ENCODE assay signal across 11 mouse cellular contexts in the genomic region with DNA sequence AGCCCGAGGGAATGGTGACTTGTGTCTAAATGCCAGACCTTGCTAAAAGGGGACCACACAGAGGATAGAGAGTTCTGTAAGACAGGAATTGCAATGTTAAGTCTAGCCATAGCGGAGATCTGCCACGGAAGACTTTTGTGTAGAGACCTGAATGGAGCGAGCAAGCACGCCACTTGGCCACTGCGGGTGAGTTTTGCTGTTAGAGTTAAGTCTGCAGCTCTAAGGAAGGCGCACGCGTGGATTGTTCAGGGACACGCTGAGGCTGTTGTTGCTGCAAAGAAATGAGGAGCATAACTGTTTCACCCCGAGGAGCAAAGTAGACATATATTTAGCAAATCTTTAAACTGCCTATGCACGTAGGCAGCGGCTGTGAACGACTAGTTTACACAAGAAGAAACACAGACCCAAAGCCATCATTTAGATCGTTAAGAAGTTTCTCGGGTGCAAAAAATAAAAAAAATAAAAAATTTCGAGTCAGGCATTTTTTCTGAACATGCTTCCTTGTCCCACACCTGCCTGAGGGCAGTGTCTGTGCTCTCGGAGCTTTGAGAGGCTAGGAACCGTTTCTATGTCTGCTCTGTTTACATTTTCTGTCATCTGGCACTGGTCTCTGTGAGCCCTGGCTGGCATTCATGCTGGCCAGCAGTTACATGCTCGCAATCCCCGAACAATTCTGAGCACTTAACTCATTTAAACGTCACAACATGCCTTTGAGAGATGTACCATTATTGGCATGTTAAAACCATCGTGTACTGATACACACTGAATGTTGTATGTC. TPM values are rescaled to one million over a fixed set of nuclear protein-coding genes. Genes with fewer than 3 reads are reported as not detected.
DNase-seq lines count a peak whose midpoint lies in the region; ATAC-seq and TF ChIP-seq lines count a peak whose summit lies in the region.
"Had no signal": no experiment of that assay in that cellular context is flagged by ENCODE, and none has a peak within 500 bp of the region (broad histone marks: within the 10 kb centered on the region; RNA-seq: fewer than 3 reads in every experiment).

No protein-coding gene starts in this region.

- no peaks in the 10 kb centered on the region for H3K27me3 ChIP-seq in embryonic facial prominence, embryonic 14.5 days (replicated peaks; ENCODE audit: control insufficient read depth, insufficient read depth, low read length)
- H3K27me3 ChIP-seq in limb, embryonic 14.5 days (ENCODE audit: control insufficient read depth, insufficient read depth, low read length) = no peaks in the 10 kb centered on the region

- H3K4me1 ChIP-seq in embryonic facial prominence, embryonic 14.5 days (ENCODE audit: control insufficient read depth, insufficient read depth, low read length) = no peaks in the 10 kb centered on the region; the same call in 1 of the 2 replicates
- H3K4me1 ChIP-seq in limb, embryonic 14.5 days (ENCODE audit: control insufficient read depth, insufficient read depth, low read length) = no peaks in the 10 kb centered on the region
- H3K4me1 ChIP-seq: megakaryocyte, embryonic 14.5 days had no signal

- no peak overlapping the region for H3K4me3 ChIP-seq in embryonic facial prominence, embryonic 14.5 days (ENCODE audit: low read depth, low read length)
- H3K4me3 ChIP-seq in limb, embryonic 14.5 days (replicated peaks; ENCODE audit: low read length) = no peak overlapping the region
- H3K4me3 ChIP-seq: megakaryocyte, embryonic 14.5 days had no signal

- H3K9ac ChIP-seq in embryonic facial prominence, embryonic 14.5 days (ENCODE audit: low read depth, low read length) = no peak overlapping the region
- H3K9ac ChIP-seq in limb, embryonic 14.5 days (ENCODE audit: low read depth, low read length, severe bottlenecking) = no peak overlapping the region

- no peaks in the 10 kb centered on the region for H3K36me3 ChIP-seq in embryonic facial prominence, embryonic 14.5 days (ENCODE audit: control insufficient read depth, insufficient read depth, low read length)
- H3K36me3 ChIP-seq in limb, embryonic 14.5 days (ENCODE audit: control insufficient read depth, insufficient read depth, low read length) = no peaks in the 10 kb centered on the region

- peak; percentile 11 for DNase-seq in kidney, adult 18-20 months
- no peak for DNase-seq in kidney, adult 11 months
- peak; percentile 51 for DNase-seq in brain, adult 2 months (ENCODE audit: low read depth, low spot score)
- DNase-seq in embryonic facial prominence, embryonic 14.5 days (ENCODE audit: low spot score) = peak; percentile 40
- no peak for DNase-seq in limb, embryonic 14.5 days (ENCODE audit: low spot score)
- DNase-seq in embryo, embryonic 10.5 days (ENCODE audit: low spot score) = no peak
- DNase-seq in layer of hippocampus, adult 8-10 months (ENCODE audit: low spot score in 2 of 2) = no peak
- no peak for DNase-seq in cerebellum, postnatal 36 days
- DNase-seq: adrenal gland, postnatal 25 days; thymus, postnatal 4 days had no signal

- H3K4me2 ChIP-seq in embryonic facial prominence, embryonic 14.5 days (ENCODE audit: low read depth, low read length) = peak overlapping the region; percentile 34
- peak overlapping the region; percentile 15; the same call in 1 of the 2 replicates for H3K4me2 ChIP-seq in limb, embryonic 14.5 days (replicated peaks; ENCODE audit: low read depth, low read length, severe bottlenecking)

- no peak for ATAC-seq in embryonic facial prominence, embryonic 14.5 days (ENCODE audit: low read depth)
- ATAC-seq in limb, embryonic 14.5 days (ENCODE audit: low FRiP score, low read depth) = no peak

- H3K9me3 ChIP-seq in embryonic facial prominence, embryonic 14.5 days (ENCODE audit: control insufficient read depth, low read length) = no peaks in the 10 kb centered on the region
- H3K9me3 ChIP-seq in limb, embryonic 14.5 days (ENCODE audit: control insufficient read depth, low read length) = no peaks in the 10 kb centered on the region
- H3K9me3 ChIP-seq: megakaryocyte, embryonic 14.5 days had no signal

- WGBS in embryonic facial prominence, embryonic 14.5 days = 52% methylated on average over 23 of the region's 23 CpGs
- 59% methylated on average over 23 of the region's 23 CpGs for WGBS in limb, embryonic 14.5 days

- no peak overlapping the region for H3K27ac ChIP-seq in embryonic facial prominence, embryonic 14.5 days (replicated peaks; ENCODE audit: low read depth, low read length)
- H3K27ac ChIP-seq in limb, embryonic 14.5 days (replicated peaks; ENCODE audit: low read depth, low read length) = no peak overlapping the region

- no peak for TF ChIP-seq POLR2A in limb, embryonic 14.5 days (IDR thresholded peaks at IDR 0.05; ENCODE audit: borderline replicate concordance, extremely low read depth, insufficient read depth, insufficient read length)

RNA-seq across cellular contexts. Expression of gene Gsk3b, which starts 40.8 kb away (rescaled TPM):
- 54.2 and 60.3 TPM in 2 replicates for polyA plus RNA-seq in embryonic facial prominence, embryonic 14.5 days (2014; fragmentation: Nextera tagmentation; extraction: Ambion mirVana)
- polyA plus RNA-seq in limb, embryonic 14.5 days (2012; rRNA removed) = 17.5 and 20.1 TPM in 2 replicates
- 61.3 and 63.2 TPM in 2 replicates for polyA plus RNA-seq in limb, embryonic 14.5 days (2014; fragmentation: Nextera tagmentation; extraction: Ambion mirVana)
- total RNA-seq in layer of hippocampus, adult 8-10 months (2022) = 100 to 1,000 TPM; 142 to 170 (median 159) TPM

Comparison
In these comparisons a context has a peak if more than half of its experiments do, and no peak if none do; other contexts are left out.
1. DNase-seq: peak in kidney, adult 18-20 months (single experiment), brain, adult 2 months (single experiment) and embryonic facial prominence, embryonic 14.5 days (single experiment); none in kidney, adult 11 months (single experiment), limb, embryonic 14.5 days (single experiment), embryo, embryonic 10.5 days (single experiment), layer of hippocampus, adult 8-10 months (0 of 2) and cerebellum, postnatal 36 days (0 of 2).